Mouse (Mus musculus): ENCODE measurements at regions not wholly inside any gene's neighbourhood (a gene's known extent, or its start where the extent isn't known, plus 50 kb on each side); places are given as distances from the start of the nearest gene placed in this dataset.

DNA sequence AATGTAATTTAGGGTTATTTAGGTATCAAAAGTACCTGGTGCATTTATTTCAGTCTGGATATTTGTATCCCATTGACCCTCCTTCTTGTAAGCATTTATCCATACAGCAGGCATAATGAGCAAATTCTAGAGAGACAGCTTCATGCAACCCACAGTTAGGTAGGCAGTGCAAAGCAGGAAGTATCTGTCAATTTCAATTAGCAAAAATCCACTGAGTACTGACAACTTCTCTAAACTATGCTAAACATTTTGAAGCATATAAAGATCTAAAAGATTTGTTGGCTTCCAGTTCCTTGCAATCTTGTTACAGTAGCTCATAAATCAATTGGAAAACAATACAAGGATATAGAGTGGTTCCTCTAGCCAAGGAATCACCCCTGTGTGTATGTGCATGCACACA is 124.2 kb upstream of the Crim1 start:
- TF ChIP-seq CHD2 (IDR thresholded peaks at IDR 0.05; ENCODE audit: low read depth, low read length): no peak
- TF ChIP-seq ZC3H11A (IDR thresholded peaks at IDR 0.05; ENCODE audit: borderline replicate concordance, low read depth, low read length): no peak
- TF ChIP-seq HCFC1 (IDR thresholded peaks at IDR 0.05; ENCODE audit: borderline replicate concordance, insufficient read depth, low read length): no peak

Measured in ES-E14 (cell line).